15 mouse cellular contexts compared by ENCODE assay signal in the genomic region with DNA sequence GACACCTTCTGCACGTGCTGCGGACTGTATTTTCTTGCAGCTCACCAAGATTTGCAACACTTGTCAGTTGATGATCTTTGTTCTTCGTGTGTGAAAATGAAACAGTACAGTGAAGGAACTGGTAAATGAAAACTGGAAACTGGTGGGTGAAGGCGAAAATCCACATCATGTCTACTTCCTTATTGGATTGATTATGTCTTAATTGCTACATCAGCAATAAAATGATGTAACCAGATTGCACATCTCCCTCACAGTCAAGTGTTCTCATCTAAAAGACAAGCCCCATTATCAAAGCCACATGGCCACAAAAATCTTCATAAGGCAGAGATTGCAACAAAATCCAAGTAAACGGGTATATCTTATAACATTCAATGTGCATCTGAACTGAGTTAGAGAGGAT.
"Had no signal": no experiment of that assay in that cellular context is flagged by ENCODE, and none has a peak within 500 bp of the region (broad histone marks: within the 10 kb centered on the region; RNA-seq: fewer than 3 reads in every experiment).

No protein-coding gene starts in this region.

- H3K9me3 ChIP-seq: neural tube, embryonic 15.5 days; stomach, embryonic 15.5 days had no signal

- H3K27me3 ChIP-seq: neural tube, embryonic 15.5 days; stomach, embryonic 15.5 days had no signal

- H3K27ac ChIP-seq: neural tube, embryonic 15.5 days; stomach, embryonic 15.5 days; stomach, postnatal 0 days had no signal

- H3K4me1 ChIP-seq: neural tube, embryonic 15.5 days; stomach, embryonic 15.5 days had no signal

- H3K36me3 ChIP-seq: neural tube, embryonic 15.5 days; stomach, embryonic 15.5 days had no signal

- H3K4me2 ChIP-seq: neural tube, embryonic 15.5 days; stomach, embryonic 15.5 days had no signal

- H3K9ac ChIP-seq: neural tube, embryonic 15.5 days; stomach, embryonic 15.5 days had no signal

- DNase-seq: retina, postnatal 1 day; right cerebral cortex, adult 18-20 months; right cerebral cortex, postnatal 14 days; right cerebral cortex, postnatal 25 days; right cerebral cortex, postnatal 4 days; spleen, adult 18-20 months; thymus, adult 18-20 months; thymus, adult 2 months; thymus, postnatal 14 days; thymus, postnatal 25 days; thymus, postnatal 36 days; thymus, postnatal 4 days had no signal

- H3K4me3 ChIP-seq: neural tube, embryonic 15.5 days; stomach, embryonic 15.5 days had no signal
